Mouse (Mus musculus): ENCODE results near the gene Set. TPM values are rescaled to one million over a fixed set of nuclear protein-coding genes. Genes with fewer than 3 reads are reported as not detected.

The Set gene
- polyA plus RNA-seq, 1 experiment from 2014 or later = 557 TPM

GRCm38 (mm10) chr2:30064298-30064697 is 7.1 kb downstream of the Set start:
- WGBS = 37% methylated on average over 3 of the region's 3 CpGs
- ATAC-seq (replicated peaks; ENCODE audit: low FRiP score, low TSS enrichment, low read depth) (no peak), DNase-seq (ENCODE audit: low spot score) (no peak)
- H3K9me3 ChIP-seq (ENCODE audit: control insufficient read depth, low read length) = no peaks in the 10 kb centered on the region
- H3K4me1 ChIP-seq (replicated peaks; ENCODE audit: control insufficient read depth, insufficient read depth, low read length) = peaks cover 26% of the 10 kb centered on the region
- H3K9ac ChIP-seq (ENCODE audit: low read length) = 0 out of 2 replicates have a peak overlapping the region, but pooled peaks have one; percentile 67
- no peak overlapping the region; the same call in 1 of the 2 replicates for H3K27ac ChIP-seq (ENCODE audit: low read depth)
- peaks cover 13% of the 10 kb centered on the region for H3K36me3 ChIP-seq (ENCODE audit: control insufficient read depth, insufficient read depth, low read length)
- H3K4me3 ChIP-seq (ENCODE audit: low read depth, low read length) = peak overlapping the region; percentile 57
- H3K27me3 ChIP-seq (replicated peaks; ENCODE audit: control insufficient read depth, insufficient read depth, low read length) = no peaks in the 10 kb centered on the region
- H3K4me2 ChIP-seq (ENCODE audit: low read length) = peak overlapping the region; percentile 90

GRCm38 (mm10) chr2:30066046-30066901 is 9.1 kb downstream of the Set start:
- H3K27me3 ChIP-seq (replicated peaks; ENCODE audit: control insufficient read depth, insufficient read depth, low read length) = no peaks in the 10 kb centered on the region
- H3K36me3 ChIP-seq (ENCODE audit: control insufficient read depth, insufficient read depth, low read length) = peaks cover 28% of the 10 kb centered on the region
- ATAC-seq (replicated peaks; ENCODE audit: low FRiP score, low TSS enrichment, low read depth) (peak; percentile 90), DNase-seq (ENCODE audit: low spot score) (peak; percentile 93)
- peak overlapping the region; percentile 98 for H3K4me3 ChIP-seq (ENCODE audit: low read depth, low read length)
- H3K4me2 ChIP-seq (ENCODE audit: low read length) = peak overlapping the region; percentile 63
- H3K9me3 ChIP-seq (ENCODE audit: control insufficient read depth, low read length) = no peaks in the 10 kb centered on the region
- WGBS = under 1% methylated on average over 77 of the region's 101 CpGs
- H3K9ac ChIP-seq (ENCODE audit: low read length) = peak overlapping the region; percentile 98
- peaks cover 24% of the 10 kb centered on the region for H3K4me1 ChIP-seq (replicated peaks; ENCODE audit: control insufficient read depth, insufficient read depth, low read length)
- H3K27ac ChIP-seq (ENCODE audit: low read depth) = peak overlapping the region; percentile 99

- H3K36me3 ChIP-seq (ENCODE audit: control insufficient read depth, insufficient read depth, low read length) = peaks cover 33% of the 10 kb centered on the region
- H3K27me3 ChIP-seq (replicated peaks; ENCODE audit: control insufficient read depth, insufficient read depth, low read length) = no peaks in the 10 kb centered on the region
- peak overlapping the region; percentile 98 for H3K9ac ChIP-seq (ENCODE audit: low read length)
- under 1% methylated on average over 42 of the region's 69 CpGs for WGBS
- peaks cover 23% of the 10 kb centered on the region for H3K4me1 ChIP-seq (replicated peaks; ENCODE audit: control insufficient read depth, insufficient read depth, low read length)
- peak; percentile 73 for DNase-seq (ENCODE audit: low spot score)
- ATAC-seq (replicated peaks; ENCODE audit: low FRiP score, low TSS enrichment, low read depth) = peak; percentile 10
- peak overlapping the region; percentile 98 for H3K4me3 ChIP-seq (ENCODE audit: low read depth, low read length)
- H3K4me2 ChIP-seq (ENCODE audit: low read length) = peak overlapping the region; percentile 79
- peak overlapping the region; percentile 99 for H3K27ac ChIP-seq (ENCODE audit: low read depth)
- no peaks in the 10 kb centered on the region for H3K9me3 ChIP-seq (ENCODE audit: control insufficient read depth, low read length)
Measured at GRCm38 (mm10) chr2:30067031-30067888, 10.1 kb downstream of the Set start.

- Histone ChIP-seq H3K4me2 (ENCODE audit: low read length) (peak overlapping the region; percentile 79), H3K27ac (ENCODE audit: low read depth) (no peak overlapping the region), H3K4me1 (replicated peaks; ENCODE audit: control insufficient read depth, insufficient read depth, low read length) (peaks cover 23% of the 10 kb centered on the region), H3K27me3 (replicated peaks; ENCODE audit: control insufficient read depth, insufficient read depth, low read length) (no peaks in the 10 kb centered on the region), H3K9me3 (ENCODE audit: control insufficient read depth, low read length) (no peaks in the 10 kb centered on the region), H3K36me3 (ENCODE audit: control insufficient read depth, insufficient read depth, low read length) (peaks cover 40% of the 10 kb centered on the region), H3K9ac (ENCODE audit: low read length) (peak overlapping the region; percentile 98), H3K4me3 (ENCODE audit: low read depth, low read length) (peak overlapping the region; percentile 98)
- WGBS = 28% methylated on average over 7 of the region's 7 CpGs
- DNase-seq (ENCODE audit: low spot score) = no peak
- no peak for ATAC-seq (replicated peaks; ENCODE audit: low FRiP score, low TSS enrichment, low read depth)
Measured at GRCm38 (mm10) chr2:30067962-30068361, 10.8 kb downstream of the Set start.

GRCm38 (mm10) chr2:30072875-30073274 is 15.7 kb downstream of the Set start:
- ATAC-seq (replicated peaks; ENCODE audit: low FRiP score, low TSS enrichment, low read depth) = no peak
- Histone ChIP-seq H3K4me1 (replicated peaks; ENCODE audit: control insufficient read depth, insufficient read depth, low read length) (0 out of 2 replicates have a peak, but pooled peaks cover 5% of the 10 kb centered on the region), H3K4me3 (ENCODE audit: low read depth, low read length) (no peak overlapping the region), H3K4me2 (ENCODE audit: low read length) (no peak overlapping the region), H3K27me3 (replicated peaks; ENCODE audit: control insufficient read depth, insufficient read depth, low read length) (no peaks in the 10 kb centered on the region), H3K36me3 (ENCODE audit: control insufficient read depth, insufficient read depth, low read length) (peaks cover 42% of the 10 kb centered on the region), H3K9ac (ENCODE audit: low read length) (no peak overlapping the region), H3K27ac (ENCODE audit: low read depth) (no peak overlapping the region), H3K9me3 (ENCODE audit: control insufficient read depth, low read length) (no peaks in the 10 kb centered on the region)
- WGBS = 68% methylated on average over 7 of the region's 7 CpGs
- DNase-seq (ENCODE audit: low spot score) = no peak

- Histone ChIP-seq H3K9me3 (ENCODE audit: control insufficient read depth, low read length) (no peaks in the 10 kb centered on the region), H3K36me3 (ENCODE audit: control insufficient read depth, insufficient read depth, low read length) (peaks cover 39% of the 10 kb centered on the region), H3K4me3 (ENCODE audit: low read depth, low read length) (no peak overlapping the region), H3K9ac (ENCODE audit: low read length) (no peak overlapping the region), H3K27ac (ENCODE audit: low read depth) (no peak overlapping the region), H3K4me1 (replicated peaks; ENCODE audit: control insufficient read depth, insufficient read depth, low read length) (peaks cover 7% of the 10 kb centered on the region), H3K4me2 (ENCODE audit: low read length) (no peak overlapping the region), H3K27me3 (replicated peaks; ENCODE audit: control insufficient read depth, insufficient read depth, low read length) (no peaks in the 10 kb centered on the region)
- DNase-seq (ENCODE audit: low spot score) = no peak
- ATAC-seq (replicated peaks; ENCODE audit: low FRiP score, low TSS enrichment, low read depth) = no peak
- WGBS = 70% methylated on average over 3 of the region's 3 CpGs
Measured at GRCm38 (mm10) chr2:30073285-30073684, 16.1 kb downstream of the Set start.

- H3K4me1 ChIP-seq (replicated peaks; ENCODE audit: control insufficient read depth, insufficient read depth, low read length) = peaks cover 8% of the 10 kb centered on the region
- WGBS = 50% methylated on average over 3 of the region's 3 CpGs
- DNase-seq (ENCODE audit: low spot score) (no peak), ATAC-seq (replicated peaks; ENCODE audit: low FRiP score, low TSS enrichment, low read depth) (no peak)
- peaks cover 16% of the 10 kb centered on the region for H3K36me3 ChIP-seq (ENCODE audit: control insufficient read depth, insufficient read depth, low read length)
- H3K4me2 ChIP-seq (ENCODE audit: low read length) = no peak overlapping the region
- no peak overlapping the region for H3K9ac ChIP-seq (ENCODE audit: low read length)
- H3K27me3 ChIP-seq (replicated peaks; ENCODE audit: control insufficient read depth, insufficient read depth, low read length) = no peaks in the 10 kb centered on the region
- H3K27ac ChIP-seq (ENCODE audit: low read depth) = no peak overlapping the region
- H3K4me3 ChIP-seq (ENCODE audit: low read depth, low read length) = no peak overlapping the region
- H3K9me3 ChIP-seq (ENCODE audit: control insufficient read depth, low read length) = no peaks in the 10 kb centered on the region
Measured at GRCm38 (mm10) chr2:30075625-30076024, 18.4 kb downstream of the Set start.

- DNase-seq (ENCODE audit: low spot score) = no peak
- Histone ChIP-seq H3K27ac (ENCODE audit: low read depth) (no peak overlapping the region), H3K36me3 (ENCODE audit: control insufficient read depth, insufficient read depth, low read length) (peaks cover 14% of the 10 kb centered on the region)
Measured at GRCm38 (mm10) chr2:30076439-30076838, 19.3 kb downstream of the Set start.

More at GRCm38 (mm10) chr2:30076439-30076838, 19.3 kb downstream of the Set start:
- Histone ChIP-seq H3K4me3 (ENCODE audit: low read depth, low read length) (no peak overlapping the region), H3K9ac (ENCODE audit: low read length) (no peak overlapping the region), H3K9me3 (ENCODE audit: control insufficient read depth, low read length) (no peaks in the 10 kb centered on the region), H3K27me3 (replicated peaks; ENCODE audit: control insufficient read depth, insufficient read depth, low read length) (no peaks in the 10 kb centered on the region), H3K4me1 (replicated peaks; ENCODE audit: control insufficient read depth, insufficient read depth, low read length) (peaks cover 8% of the 10 kb centered on the region), H3K4me2 (ENCODE audit: low read length) (no peak overlapping the region)
- WGBS = 91% methylated on average over 8 of the region's 9 CpGs
- ATAC-seq (replicated peaks; ENCODE audit: low FRiP score, low TSS enrichment, low read depth) = no peak
